Mouse (Mus musculus): ENCODE measurements at regions not wholly inside any gene's neighbourhood (a gene's known extent, or its start where the extent isn't known, plus 50 kb on each side); places are given as distances from the start of the nearest gene placed in this dataset.

- TF ChIP-seq CTCF (IDR thresholded peaks at IDR 0.05; ENCODE audit: borderline replicate concordance, insufficient read depth, low read depth, low read length), result no peak
- no peak for TF ChIP-seq POLR2A (IDR thresholded peaks at IDR 0.05; ENCODE audit: borderline replicate concordance, insufficient read depth, low read length)
These were observed 220.5 kb upstream of the Pcsk2 start for GRCm38 (mm10) chr2:143325486-143325885.

Measured in cerebellum, adult 2 months (tissue).